Mouse (Mus musculus) frontal cortex, postnatal 36 days (tissue): ENCODE measurements around the gene Unc5b.

Experiments used
- DNase-seq, 2 experiments: peaks; one replicate each; pipeline ENCODE4 v3.0.0; 2022; ENCODE audit warnings: low spot score in 2 of 2

The Unc5b gene

DNA sequence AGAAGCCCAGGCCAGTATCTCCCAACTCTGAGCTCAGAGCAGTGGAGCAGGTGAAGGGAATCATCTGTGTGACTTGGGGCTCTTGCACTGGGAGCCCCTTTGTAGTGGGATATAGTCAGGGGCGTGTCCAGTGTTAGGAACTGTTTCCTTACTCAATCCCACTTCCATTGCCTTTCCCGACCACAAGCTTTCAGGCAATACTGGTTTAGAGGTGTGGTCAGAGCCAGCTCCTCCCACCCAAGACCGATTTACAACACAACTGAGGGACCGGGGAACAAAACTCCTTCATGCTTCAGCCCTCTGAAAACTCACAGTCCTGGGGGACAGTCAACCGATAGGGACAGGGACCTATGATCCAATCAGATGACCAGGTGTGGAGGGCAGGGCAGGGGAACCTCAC is 110.9 kb downstream of the Unc5b start:
- no peak for DNase-seq

GRCm38 (mm10) chr10:60718491-60718890 is 112.9 kb downstream of the Unc5b start:
- no peak for DNase-seq

DNA sequence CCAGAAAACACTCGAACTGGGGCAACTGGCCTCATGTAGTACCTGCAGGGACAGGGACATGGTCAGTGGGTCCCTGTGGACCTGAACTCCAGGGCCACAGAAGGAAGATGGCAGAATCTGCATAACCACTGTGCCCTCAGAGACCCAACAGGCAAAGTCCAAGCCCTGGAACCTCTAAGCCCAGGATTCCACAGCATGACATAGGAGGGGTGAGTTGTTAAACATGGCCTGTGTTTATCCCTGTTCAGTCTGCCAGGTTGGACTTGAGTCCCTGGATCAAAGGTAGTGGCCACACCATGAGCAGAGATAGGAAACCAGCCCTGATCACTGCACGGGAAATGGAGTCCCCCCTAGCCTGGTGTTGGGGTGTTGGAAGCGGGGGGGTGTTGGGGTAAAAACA is 114.9 kb downstream of the Unc5b start:
- no peak for DNase-seq
